Mouse (Mus musculus) myocyte (in vitro differentiated cells): ENCODE measurements around the gene Adamtsl4.

Source experiments
- MAX ChIP-seq: IDR thresholded peaks from one replicate; pipeline ENCODE4 v1.6.1; 2011; ENCODE audit warnings: low read depth, mild to moderate bottlenecking, control low read depth
- POLR2A ChIP-seq: IDR thresholded peaks from one replicate; pipeline ENCODE4 v1.6.1; 2011; ENCODE audit warnings: low read depth, mild to moderate bottlenecking, control low read depth, moderate library complexity; ENCODE audit not compliant: insufficient read length
- TCF12 ChIP-seq: IDR thresholded peaks from one replicate; pipeline ENCODE4 v1.6.1; 2011; ENCODE audit warnings: mild to moderate bottlenecking, control low read depth; ENCODE audit not compliant: poor library complexity, insufficient read depth, severe bottlenecking
- TCF3 ChIP-seq: IDR thresholded peaks from one replicate; pipeline ENCODE4 v1.6.1; 2011; ENCODE audit warnings: low read depth, control low read depth; ENCODE audit not compliant: insufficient read length

DNA sequence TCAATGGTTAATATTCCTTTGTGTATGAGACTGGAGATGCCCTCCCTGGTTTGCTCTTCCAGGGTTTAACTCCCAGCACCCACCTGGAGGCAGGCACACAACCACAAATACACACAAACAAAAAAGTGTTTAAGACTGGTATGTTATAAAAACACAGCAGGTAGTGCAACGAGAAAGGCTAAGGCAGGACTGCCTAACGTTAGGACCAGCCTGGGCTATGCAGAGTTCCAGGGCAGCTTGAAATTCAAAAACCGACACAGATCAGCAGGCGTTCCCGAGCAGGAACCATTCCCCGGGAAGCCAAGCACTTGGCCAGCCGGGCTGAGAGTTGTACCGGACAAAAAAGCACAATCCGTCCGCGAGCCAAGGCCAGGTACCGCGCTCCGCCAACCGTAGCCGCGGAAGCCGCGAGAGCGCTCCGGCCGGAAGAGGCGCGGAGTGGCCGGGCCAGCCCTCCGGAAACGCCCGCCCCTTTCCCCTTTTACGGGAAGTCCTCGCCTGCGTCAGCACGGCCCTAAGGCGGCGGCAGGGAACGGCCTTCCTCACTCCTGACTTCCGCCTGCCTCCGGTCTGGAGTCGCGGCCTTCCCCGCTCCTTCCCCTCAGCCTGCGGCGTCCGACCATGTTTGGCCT lies 29.4 kb downstream of the Adamtsl4 start, which contains the start of gene Mcl1:
- no peak for TF ChIP-seq TCF12
- no peak for TF ChIP-seq MAX
- peak; percentile 5 for TF ChIP-seq TCF3
- TF ChIP-seq POLR2A = peak; percentile 97
